Mouse (Mus musculus) neural tube, embryonic 12.5 days (tissue): Measurements from ENCODE around the gene Bicral. TPM values are rescaled to one million over a fixed set of nuclear protein-coding genes. Genes with fewer than 3 reads are reported as not detected.
A peak's percentile ranks its signal among the peaks of the same experiment; 100 is the strongest.

Experiments
- ATAC-seq: fragments of 200-750 bp; cut with Nextera tagmentation; 2 replicates; pipeline ENCODE4 v1.8.0; 2017; ENCODE audit warnings: low read depth, mild to moderate bottlenecking, moderate TSS enrichment, moderate library complexity; ENCODE audit not compliant: low FRiP score
- H3K27ac ChIP-seq: fragments of 300-500 bp; sonication (generic); 2 replicates; pipeline ENCODE4 v1.5.1; 2016
- H3K27me3 ChIP-seq: fragments of 300-500 bp; sonication (generic); replicated peaks from 2 replicates; pipeline ENCODE4 v1.6.1; 2016; ENCODE audit warnings: mild to moderate bottlenecking
- H3K36me3 ChIP-seq: fragments of 300-500 bp; sonication (generic); 2 replicates; pipeline ENCODE4 v1.6.1; 2016; ENCODE audit warnings: mild to moderate bottlenecking
- H3K4me1 ChIP-seq: fragments of 300-500 bp; sonication (generic); 2 replicates; pipeline ENCODE4 v1.6.1; 2016
- H3K4me2 ChIP-seq: fragments of 300-500 bp; sonication (generic); replicated peaks from 2 replicates; pipeline ENCODE4 v1.6.1; 2016; ENCODE audit warnings: mild to moderate bottlenecking
- H3K4me3 ChIP-seq: fragments of 300-500 bp; sonication (generic); 2 replicates; pipeline ENCODE4 v1.5.1; 2016
- H3K9ac ChIP-seq: fragments of 300-500 bp; sonication (generic); 2 replicates; pipeline ENCODE4 v1.6.1; 2016; ENCODE audit warnings: mild to moderate bottlenecking
- H3K9me3 ChIP-seq: fragments of 300-500 bp; sonication (generic); 2 replicates; pipeline ENCODE4 v1.6.1; 2016; ENCODE audit warnings: mild to moderate bottlenecking
- WGBS: fragments of 180-500 bp; shearing (Covaris S2); methylation state at CpG from one replicate; pipeline ENCODE4 v1.1.7; 2016; 5-methylcytosine and 5-hydroxymethylcytosine counted together
- polyA plus RNA-seq: library from polyadenylated mRNA; unstranded; fragments of >200 nt; fragmentation: Nextera tagmentation; extraction: Ambion mirVana; gene quantifications from 2 replicates; pipeline ENCODE4 v1.2.1, GENCODE M21; 2016

The Bicral gene
- polyA plus RNA-seq, 1 experiment from 2014 or later = 8.0 TPM

DNA sequence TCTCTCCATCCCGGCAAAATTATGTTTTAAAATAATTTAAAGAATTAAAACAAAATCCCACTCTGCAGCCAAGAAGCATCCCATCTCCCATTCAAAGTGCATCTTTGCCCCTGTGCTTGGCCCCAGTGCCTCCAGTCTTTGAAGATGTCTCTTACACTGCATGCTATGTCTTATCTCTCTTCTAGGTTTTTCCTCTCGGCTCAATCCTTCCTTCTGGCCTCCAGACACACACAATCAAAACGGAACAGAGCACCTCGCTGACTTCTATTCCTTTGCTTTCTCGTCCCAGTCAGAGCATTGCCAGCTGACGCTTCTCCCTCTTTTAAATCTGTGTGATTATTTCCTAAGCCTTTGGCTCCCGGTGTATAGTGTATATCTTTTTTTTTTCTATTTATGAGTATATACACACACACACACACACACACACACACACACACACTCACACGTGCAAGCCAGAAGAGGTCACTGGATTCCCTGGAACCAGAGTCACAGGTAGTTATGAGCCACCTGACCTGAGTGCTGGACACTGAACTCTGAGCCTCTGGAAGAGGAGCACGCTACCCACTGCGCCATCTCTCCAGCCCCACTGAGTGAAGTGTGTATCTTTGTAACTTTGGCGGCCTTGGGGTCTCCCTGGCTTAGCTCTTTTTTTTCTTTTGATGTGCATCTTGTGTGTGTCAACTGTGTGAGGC lies 27.1 kb upstream of the Bicral start:
- H3K27ac ChIP-seq = no peak overlapping the region
- H3K36me3 ChIP-seq = no peaks in the 10 kb centered on the region
- no peak overlapping the region for H3K9ac ChIP-seq
- no peaks in the 10 kb centered on the region for H3K27me3 ChIP-seq
- H3K9me3 ChIP-seq = no peaks in the 10 kb centered on the region
- no peak for ATAC-seq
- H3K4me2 ChIP-seq = no peak overlapping the region
- H3K4me1 ChIP-seq = no peaks in the 10 kb centered on the region
- no peak overlapping the region for H3K4me3 ChIP-seq
- 84% methylated on average over 11 of the region's 11 CpGs for WGBS

DNA sequence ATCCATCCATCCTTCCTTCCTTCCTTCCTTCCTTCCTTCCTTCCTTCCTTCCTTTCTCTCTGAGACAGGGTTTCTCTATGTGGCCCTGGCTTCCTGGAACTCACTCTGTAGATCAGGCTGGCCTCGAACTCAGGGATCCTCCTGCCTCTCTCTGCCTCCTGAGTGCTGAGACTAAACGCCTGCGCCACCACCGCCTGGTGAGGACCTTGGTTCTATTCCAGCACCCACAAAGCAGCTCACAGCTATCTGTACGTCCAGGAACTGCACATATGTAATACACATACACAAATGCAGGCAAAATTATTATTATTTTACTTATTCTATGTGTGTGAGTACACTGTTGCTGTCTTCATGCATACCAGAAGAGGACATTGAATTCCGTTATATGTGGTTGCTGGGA lies 26.5 kb upstream of the Bicral start:
- 0 out of 2 replicates have a peak, but pooled peaks cover 4% of the 10 kb centered on the region for H3K4me1 ChIP-seq
- 89% methylated on average over 6 of the region's 6 CpGs for WGBS
- no peaks in the 10 kb centered on the region for H3K9me3 ChIP-seq
- no peak overlapping the region for H3K9ac ChIP-seq
- H3K4me2 ChIP-seq = no peak overlapping the region
- no peak for ATAC-seq
- H3K27me3 ChIP-seq = no peaks in the 10 kb centered on the region
- no peaks in the 10 kb centered on the region for H3K36me3 ChIP-seq
- H3K4me3 ChIP-seq = no peak overlapping the region
- no peak overlapping the region for H3K27ac ChIP-seq

DNA sequence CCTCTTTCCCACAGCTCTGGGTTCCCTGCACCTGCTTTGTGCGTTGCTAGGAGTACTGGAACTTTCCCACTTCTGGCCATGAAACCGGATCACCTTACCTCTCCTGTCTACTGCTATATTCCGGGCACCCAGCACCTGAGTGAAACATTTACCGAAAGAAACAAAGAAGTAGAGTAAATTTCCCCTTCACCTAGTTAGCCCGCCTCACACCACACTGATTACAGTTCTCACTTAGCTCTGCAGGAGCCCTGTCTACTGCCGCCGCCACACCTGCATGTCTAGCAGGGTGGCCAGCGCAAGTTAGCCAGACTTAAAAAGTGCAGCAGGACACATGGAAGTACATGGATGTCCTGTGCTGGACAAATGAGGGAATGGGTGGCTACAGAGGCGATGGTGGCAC lies 24.8 kb upstream of the Bicral start:
- ATAC-seq = no peak
- H3K27me3 ChIP-seq = no peaks in the 10 kb centered on the region

DNA sequence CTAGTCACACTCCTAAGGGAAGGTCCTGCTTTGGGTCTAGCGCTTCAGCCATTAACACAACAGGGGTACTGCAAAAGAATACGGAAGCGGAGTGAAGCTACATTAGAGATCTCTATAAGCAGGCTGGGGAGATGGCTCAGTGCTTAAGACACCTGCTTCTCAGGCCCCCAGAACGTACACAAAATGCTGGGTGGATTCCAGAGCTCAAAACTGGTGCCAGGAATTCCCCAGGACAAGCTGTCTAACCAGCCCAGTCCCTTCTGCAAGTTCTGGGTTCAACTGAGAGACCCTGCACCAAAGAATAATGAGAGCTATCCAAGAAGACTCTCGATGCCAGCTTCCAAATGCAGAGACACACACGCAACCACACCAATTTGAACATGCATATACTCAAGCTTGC lies 23.4 kb upstream of the Bicral start:
- Histone ChIP-seq H3K9me3 (no peaks in the 10 kb centered on the region), H3K27me3 (no peaks in the 10 kb centered on the region), H3K27ac (no peak overlapping the region), H3K4me1 (peaks cover 7% of the 10 kb centered on the region; the same call in 1 of the 2 replicates), H3K9ac (no peak overlapping the region), H3K4me2 (no peak overlapping the region), H3K4me3 (no peak overlapping the region), H3K36me3 (no peaks in the 10 kb centered on the region)
- no peak for ATAC-seq
- WGBS = 85% methylated on average over 6 of the region's 6 CpGs

More for the DNA sequence above, 24.8 kb upstream of the Bicral start:
- Histone ChIP-seq H3K36me3 (no peaks in the 10 kb centered on the region), H3K4me1 (0 out of 2 replicates have a peak, but pooled peaks cover 7% of the 10 kb centered on the region), H3K4me2 (no peak overlapping the region), H3K27ac (no peak overlapping the region), H3K9me3 (no peaks in the 10 kb centered on the region), H3K4me3 (no peak overlapping the region), H3K9ac (0 out of 2 replicates have a peak overlapping the region, but pooled peaks have one; percentile 17)
- 85% methylated on average over 9 of the region's 9 CpGs for WGBS

DNA sequence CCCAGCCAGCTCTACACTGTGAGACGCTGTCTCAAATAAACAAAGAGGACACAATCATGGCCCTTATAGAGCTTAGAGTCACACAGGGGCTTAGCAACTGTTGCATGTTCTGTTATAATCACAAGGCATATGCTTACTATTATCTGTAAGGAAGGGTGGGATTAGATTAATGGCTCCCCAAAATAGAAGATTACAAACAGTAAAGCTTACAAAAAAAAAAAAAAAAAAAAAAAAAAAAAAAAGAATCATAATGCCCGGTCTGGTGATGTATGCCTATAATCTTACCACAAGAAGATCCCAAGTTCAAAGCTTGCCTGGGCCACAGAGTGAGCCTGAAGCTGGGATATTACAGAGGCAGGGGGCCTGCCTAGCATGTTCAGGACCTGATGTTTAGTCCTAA lies 22.0 kb upstream of the Bicral start:
- no peak for ATAC-seq
- WGBS = 83% methylated on average over 2 of the region's 2 CpGs

DNA sequence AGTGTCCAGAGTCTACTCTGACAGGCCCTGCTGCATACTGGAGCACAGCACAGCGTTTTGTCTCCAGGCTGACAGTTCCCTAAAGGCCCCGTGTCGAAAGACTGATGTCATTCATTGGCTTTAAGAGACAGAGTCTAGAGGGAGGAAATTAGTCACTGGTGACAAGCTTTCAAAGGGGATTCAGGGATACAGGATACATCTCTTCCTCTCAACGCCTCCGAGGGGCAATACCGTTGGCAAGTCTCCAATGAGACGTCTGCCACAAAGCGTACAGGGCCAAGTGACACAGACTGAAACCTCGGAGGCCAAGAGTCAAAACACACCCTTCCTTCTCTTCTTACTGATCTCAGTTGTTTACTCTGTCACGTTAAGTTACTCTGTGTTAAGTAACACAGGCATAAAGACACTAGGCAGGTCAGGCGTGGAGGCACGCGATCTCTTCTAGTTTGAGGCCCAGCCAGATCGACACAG lies 21.6 kb upstream of the Bicral start:
- WGBS = 58% methylated on average over 14 of the region's 14 CpGs
- H3K36me3 ChIP-seq = no peaks in the 10 kb centered on the region
- H3K4me3 ChIP-seq = no peak overlapping the region
- no peaks in the 10 kb centered on the region for H3K9me3 ChIP-seq
- no peak overlapping the region; the same call in 1 of the 2 replicates for H3K4me2 ChIP-seq
- H3K27me3 ChIP-seq = no peaks in the 10 kb centered on the region
- H3K9ac ChIP-seq = no peak overlapping the region
- H3K4me1 ChIP-seq = peaks cover 9% of the 10 kb centered on the region; the same call in 1 of the 2 replicates
- no peak for ATAC-seq
- H3K27ac ChIP-seq = no peak overlapping the region

More for the DNA sequence above, 22.0 kb upstream of the Bicral start:
- H3K4me1 ChIP-seq = peaks cover 9% of the 10 kb centered on the region; the same call in 1 of the 2 replicates
- no peak overlapping the region for H3K9ac ChIP-seq
- H3K27ac ChIP-seq = no peak overlapping the region
- no peak overlapping the region for H3K4me2 ChIP-seq
- H3K27me3 ChIP-seq = no peaks in the 10 kb centered on the region
- no peak overlapping the region for H3K4me3 ChIP-seq
- H3K36me3 ChIP-seq = no peaks in the 10 kb centered on the region
- H3K9me3 ChIP-seq = no peaks in the 10 kb centered on the region

DNA sequence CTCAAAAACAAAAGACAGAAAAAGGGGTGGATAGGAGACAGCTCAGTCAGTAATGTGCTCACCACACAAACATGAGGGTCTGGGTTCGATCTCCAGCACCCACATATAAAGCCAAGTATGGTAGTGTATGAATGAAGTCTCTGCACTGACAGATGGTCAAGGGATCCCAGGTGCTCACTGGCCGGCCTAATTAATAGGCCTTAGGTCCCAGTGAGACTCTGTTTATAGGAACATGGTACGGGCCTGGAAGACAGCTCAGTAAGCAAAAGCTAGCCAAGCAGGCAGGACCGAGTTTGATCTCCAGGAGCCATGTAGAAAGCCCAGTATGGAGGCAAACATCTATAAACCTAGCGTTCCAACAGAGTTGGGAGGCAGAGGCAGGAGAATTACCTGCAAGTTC lies 18.8 kb upstream of the Bicral start:
- ATAC-seq = no peak
- no peak overlapping the region for H3K9ac ChIP-seq

DNA sequence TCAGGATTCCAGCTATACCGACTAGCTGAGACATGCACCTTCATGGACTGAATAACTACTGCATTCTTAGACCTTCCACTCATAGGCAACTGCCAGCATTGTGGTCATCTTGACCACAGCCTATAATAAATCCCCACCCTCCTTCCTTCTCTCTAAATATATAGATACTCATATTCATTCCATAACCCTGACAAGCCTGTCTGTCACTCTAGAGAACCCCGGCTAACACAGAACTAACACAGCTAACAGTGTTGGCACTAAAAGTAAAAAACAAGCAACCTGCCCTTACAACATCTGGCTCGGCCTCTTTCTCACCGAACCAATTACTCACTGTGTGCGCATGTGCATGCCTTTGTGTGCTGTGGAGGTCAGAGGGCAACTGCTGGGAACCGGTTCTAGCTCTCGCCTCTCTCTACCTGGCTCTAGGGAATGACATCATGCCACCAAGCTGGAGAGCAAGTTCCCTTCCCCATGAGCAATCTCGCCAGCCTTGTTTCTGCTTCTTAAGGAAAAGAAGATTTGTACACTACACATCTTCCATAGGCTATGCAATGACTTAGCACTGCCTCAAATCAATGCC lies 18.2 kb upstream of the Bicral start:
- no peak for ATAC-seq
- H3K27me3 ChIP-seq = no peaks in the 10 kb centered on the region
- no peak overlapping the region for H3K4me2 ChIP-seq
- H3K9me3 ChIP-seq = no peaks in the 10 kb centered on the region
- no peaks in the 10 kb centered on the region for H3K36me3 ChIP-seq
- H3K4me3 ChIP-seq = no peak overlapping the region
- WGBS = 73% methylated on average over 8 of the region's 8 CpGs
- H3K27ac ChIP-seq = no peak overlapping the region
- H3K4me1 ChIP-seq = peaks cover 14% of the 10 kb centered on the region
- no peak overlapping the region for H3K9ac ChIP-seq

More for the DNA sequence above, 18.8 kb upstream of the Bicral start:
- Histone ChIP-seq H3K4me1 (peaks cover 14% of the 10 kb centered on the region), H3K27me3 (no peaks in the 10 kb centered on the region), H3K36me3 (no peaks in the 10 kb centered on the region), H3K4me2 (no peak overlapping the region), H3K9me3 (no peaks in the 10 kb centered on the region), H3K27ac (no peak overlapping the region), H3K4me3 (no peak overlapping the region)
- 77% methylated on average over 5 of the region's 5 CpGs for WGBS

DNA sequence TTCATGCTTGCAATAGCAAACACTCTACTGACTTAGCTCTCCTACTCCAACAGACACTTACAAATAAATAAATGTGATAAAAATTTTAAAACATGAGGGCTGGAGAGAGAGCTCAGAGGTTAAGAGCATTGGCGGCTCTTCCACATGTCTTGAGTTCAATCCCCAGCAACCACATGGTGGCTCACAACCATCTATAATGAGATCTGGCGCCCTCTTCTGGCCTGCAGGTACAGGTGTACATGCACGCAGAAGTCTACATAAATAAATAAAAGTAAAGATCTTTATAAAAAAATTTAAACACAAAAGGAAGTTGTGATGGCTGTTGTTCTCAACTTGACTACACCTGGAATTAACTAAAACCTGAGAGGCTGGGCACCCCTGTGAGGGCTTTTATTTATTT lies 17.3 kb upstream of the Bicral start:
- H3K27ac ChIP-seq = no peak overlapping the region
- H3K9me3 ChIP-seq = no peaks in the 10 kb centered on the region
- H3K9ac ChIP-seq = no peak overlapping the region
- no peaks in the 10 kb centered on the region for H3K36me3 ChIP-seq
- H3K4me1 ChIP-seq = peaks cover 14% of the 10 kb centered on the region
- WGBS = 69% methylated on average over 3 of the region's 3 CpGs
- no peak for ATAC-seq
- no peaks in the 10 kb centered on the region for H3K27me3 ChIP-seq
- H3K4me3 ChIP-seq = no peak overlapping the region
- H3K4me2 ChIP-seq = no peak overlapping the region

DNA sequence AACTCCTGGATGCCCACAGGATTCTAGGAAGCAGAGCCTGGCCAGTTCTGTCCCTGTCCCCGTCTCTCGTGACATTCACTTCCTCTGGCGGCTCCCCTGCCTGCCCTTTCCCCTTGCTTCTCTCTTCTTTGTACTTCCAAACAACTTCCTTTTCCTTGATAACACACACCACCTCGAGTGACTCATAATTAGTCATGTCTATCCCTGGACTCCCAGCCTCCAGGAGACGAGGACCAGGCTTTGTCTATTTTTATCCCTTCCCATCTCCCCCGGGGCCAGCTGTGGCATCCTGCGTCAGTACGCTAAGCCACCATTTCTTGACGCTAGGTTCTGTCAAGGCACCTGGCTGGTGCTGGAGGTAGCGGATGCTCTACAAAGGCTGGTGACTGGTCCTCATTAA lies 15.9 kb upstream of the Bicral start:
- Histone ChIP-seq H3K9ac (no peak overlapping the region), H3K27ac (no peak overlapping the region), H3K27me3 (no peaks in the 10 kb centered on the region), H3K4me1 (peaks cover 7% of the 10 kb centered on the region), H3K9me3 (no peaks in the 10 kb centered on the region), H3K4me2 (no peak overlapping the region), H3K36me3 (no peaks in the 10 kb centered on the region), H3K4me3 (no peak overlapping the region)
- WGBS = 56% methylated on average over 10 of the region's 10 CpGs
- no peak for ATAC-seq

DNA sequence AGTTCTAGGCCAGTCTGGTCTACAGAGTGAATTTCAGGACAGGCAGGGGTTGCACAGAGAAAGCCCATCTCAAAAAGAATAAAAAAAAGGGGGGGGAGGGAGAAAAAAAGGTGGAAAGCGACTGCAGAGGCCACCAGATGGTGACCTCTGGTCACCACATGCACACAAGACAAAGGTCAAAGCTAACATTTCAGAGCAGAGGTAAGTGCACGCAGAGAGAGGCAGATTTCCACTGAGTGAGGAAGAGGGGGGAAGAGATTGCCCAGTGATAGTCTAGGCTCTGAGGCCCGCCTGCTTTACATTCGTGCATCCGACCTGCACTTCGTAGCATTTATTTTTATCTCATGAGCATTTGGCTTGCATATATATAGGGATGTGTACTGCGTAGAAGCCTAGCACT lies 14.5 kb upstream of the Bicral start:
- no peak overlapping the region for H3K27ac ChIP-seq
- H3K4me3 ChIP-seq = no peak overlapping the region
- no peaks in the 10 kb centered on the region for H3K27me3 ChIP-seq
- no peak overlapping the region for H3K9ac ChIP-seq
- H3K9me3 ChIP-seq = no peaks in the 10 kb centered on the region
- H3K4me2 ChIP-seq = no peak overlapping the region
- no peak for ATAC-seq
- no peaks in the 10 kb centered on the region for H3K36me3 ChIP-seq
- 77% methylated on average over 7 of the region's 7 CpGs for WGBS
- peaks cover 7% of the 10 kb centered on the region for H3K4me1 ChIP-seq

DNA sequence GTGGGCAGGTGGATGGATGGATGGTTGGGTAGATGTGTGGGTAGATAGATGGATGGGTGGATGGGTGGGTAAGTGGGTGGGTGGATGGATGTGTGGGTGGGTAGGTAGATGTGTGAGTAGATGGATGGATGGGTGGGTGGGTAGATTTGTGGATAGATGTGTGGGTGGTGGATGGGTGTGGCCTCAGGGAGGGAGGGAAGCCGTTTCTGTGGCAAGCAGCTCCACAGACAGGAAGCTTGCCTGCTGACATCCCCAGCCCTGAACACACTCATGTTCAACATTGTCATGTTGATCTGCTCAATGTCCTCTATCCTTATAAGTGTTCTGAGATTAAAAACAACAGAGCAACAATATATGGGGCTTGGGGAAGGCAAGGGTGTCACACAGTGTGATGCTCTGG lies 12.6 kb upstream of the Bicral start:
- Histone ChIP-seq H3K36me3 (no peaks in the 10 kb centered on the region), H3K9me3 (no peaks in the 10 kb centered on the region), H3K27me3 (no peaks in the 10 kb centered on the region), H3K27ac (no peak overlapping the region), H3K9ac (no peak overlapping the region), H3K4me1 (peaks cover 5% of the 10 kb centered on the region; the same call in 1 of the 2 replicates), H3K4me2 (no peak overlapping the region), H3K4me3 (no peak overlapping the region)
- WGBS = 68% methylated on average over 1 of the region's 1 CpGs
- no peak for ATAC-seq
